Mouse (Mus musculus) liver, postnatal 0 days (tissue): ENCODE measurements around the gene Eya2. TPM values are rescaled to one million over a fixed set of nuclear protein-coding genes. Genes with fewer than 3 reads are reported as not detected.

Experiments
- ATAC-seq: fragments of 200-750 bp; cut with Nextera tagmentation; 2 replicates; pipeline ENCODE4 v1.8.0; 2017; ENCODE audit warnings: mild to moderate bottlenecking, moderate library complexity
- DNase-seq: peaks from one replicate; pipeline ENCODE4 v3.0.0-alpha.2; 2016
- H3K27ac ChIP-seq: fragments of 300-500 bp; sonication (generic); 2 replicates; pipeline ENCODE4 v1.5.1; 2014; ENCODE audit warnings: antibody characterized with exemption, moderate library complexity, mild to moderate bottlenecking, low read depth
- H3K27me3 ChIP-seq: fragments of 300-500 bp; sonication (generic); 2 replicates; pipeline ENCODE4 v1.6.1; 2014; ENCODE audit warnings: low read length, control low read depth, mixed read lengths; ENCODE audit not compliant: insufficient read depth
- H3K36me3 ChIP-seq: fragments of 300-500 bp; sonication (generic); replicated peaks from 2 replicates; pipeline ENCODE4 v1.6.1; 2014; ENCODE audit warnings: mild to moderate bottlenecking, control low read depth, low read length, moderate library complexity, mixed read lengths; ENCODE audit not compliant: insufficient read depth
- H3K4me1 ChIP-seq: fragments of 300-500 bp; sonication (generic); 2 replicates; pipeline ENCODE4 v1.6.1; 2014; ENCODE audit warnings: antibody characterized with exemption, mild to moderate bottlenecking, control low read depth; ENCODE audit not compliant: insufficient read depth
- H3K4me2 ChIP-seq: fragments of 300-500 bp; sonication (generic); 2 replicates; pipeline ENCODE4 v1.6.1; 2014; ENCODE audit warnings: low read depth, mild to moderate bottlenecking, low read length, moderate library complexity, mixed read lengths
- H3K4me3 ChIP-seq: fragments of 300-500 bp; sonication (generic); 2 replicates; pipeline ENCODE4 v1.5.1; 2014; ENCODE audit warnings: low read depth, low read length
- H3K9ac ChIP-seq: fragments of 300-500 bp; sonication (generic); replicated peaks from 2 replicates; pipeline ENCODE4 v1.6.1; 2014; ENCODE audit warnings: mild to moderate bottlenecking, moderate library complexity
- H3K9me3 ChIP-seq: fragments of 300-500 bp; sonication (generic); 2 replicates; pipeline ENCODE4 v1.6.1; 2016; ENCODE audit warnings: mild to moderate bottlenecking, control low read depth, low read length, mixed read lengths
- CTCF ChIP-seq: sonication (generic); IDR thresholded peaks from 2 replicates; pipeline ENCODE4 v1.5.1; 2016; ENCODE audit warnings: antibody characterized with exemption, low read depth
- EP300 ChIP-seq: IDR thresholded peaks from 2 replicates; pipeline ENCODE4 v1.6.1; 2016; ENCODE audit warnings: antibody characterized with exemption, low read depth, mild to moderate bottlenecking
- WGBS: fragments of 180-500 bp; shearing (Covaris S2); extraction: QIAGEN DNeasy Blood & Tissue Kit; methylation state at CpG from one replicate; pipeline ENCODE4 v1.1.7; 2014; ENCODE audit not compliant: insufficient replicate concordance; 5-methylcytosine and 5-hydroxymethylcytosine counted together
- polyA plus RNA-seq: library from polyadenylated mRNA; unstranded; fragments of >200 nt; fragmentation: Nextera tagmentation; extraction: Ambion mirVana; gene quantifications from 2 replicates; pipeline ENCODE4 v1.2.1, GENCODE M21; 2015

The Eya2 gene
- polyA plus RNA-seq, 1 experiment from 2014 or later: 0.20 TPM

- H3K27me3 ChIP-seq: peaks cover 45% of the 10 kb centered on the region
- 34% methylated on average over 5 of the region's 5 CpGs for WGBS
- no peak for ATAC-seq
Measured at GRCm38 (mm10) chr2:165598139-165598538, 3.3 kb downstream of the Eya2 start.

GRCm38 (mm10) chr2:165599566-165599965, 4.7 kb downstream of the Eya2 start:
- Histone ChIP-seq H3K36me3 (no peaks in the 10 kb centered on the region), H3K27me3 (peaks cover 34% of the 10 kb centered on the region), H3K4me3 (no peak overlapping the region), H3K4me1 (no peaks in the 10 kb centered on the region; the same call in 1 of the 2 replicates), H3K9ac (no peak overlapping the region), H3K27ac (no peak overlapping the region), H3K9me3 (no peaks in the 10 kb centered on the region), H3K4me2 (no peak overlapping the region)
- TF ChIP-seq CTCF: no peak
- no peak for TF ChIP-seq EP300
- 72% methylated on average over 13 of the region's 13 CpGs for WGBS
- DNase-seq (no peak), ATAC-seq (no peak)

More at GRCm38 (mm10) chr2:165598139-165598538, 3.3 kb downstream of the Eya2 start:
- no peak overlapping the region for H3K4me3 ChIP-seq
- no peak overlapping the region for H3K4me2 ChIP-seq
- H3K9ac ChIP-seq: no peak overlapping the region
- no peaks in the 10 kb centered on the region; the same call in 1 of the 2 replicates for H3K4me1 ChIP-seq
- H3K27ac ChIP-seq: no peak overlapping the region
- no peaks in the 10 kb centered on the region for H3K9me3 ChIP-seq
- TF ChIP-seq EP300: no peak
- TF ChIP-seq CTCF: no peak
- no peak for DNase-seq
- no peaks in the 10 kb centered on the region for H3K36me3 ChIP-seq

GRCm38 (mm10) chr2:165600926-165601325, 6.1 kb downstream of the Eya2 start:
- no peak overlapping the region for H3K4me3 ChIP-seq
- WGBS: 46% methylated on average over 13 of the region's 13 CpGs
- H3K9me3 ChIP-seq: no peaks in the 10 kb centered on the region
- H3K27me3 ChIP-seq: peaks cover 22% of the 10 kb centered on the region
- no peak overlapping the region for H3K27ac ChIP-seq
- DNase-seq (no peak), ATAC-seq (no peak)
- TF ChIP-seq EP300 (no peak), CTCF (no peak)
- no peak overlapping the region for H3K9ac ChIP-seq
- H3K36me3 ChIP-seq: no peaks in the 10 kb centered on the region
- no peaks in the 10 kb centered on the region for H3K4me1 ChIP-seq
- no peak overlapping the region for H3K4me2 ChIP-seq

GRCm38 (mm10) chr2:165601605-165602004, 6.8 kb downstream of the Eya2 start:
- no peaks in the 10 kb centered on the region for H3K36me3 ChIP-seq
- TF ChIP-seq CTCF (no peak), EP300 (no peak)
- WGBS: 44% methylated on average over 8 of the region's 8 CpGs
- ATAC-seq (no peak), DNase-seq (no peak)
- no peak overlapping the region for H3K27ac ChIP-seq
- no peaks in the 10 kb centered on the region for H3K9me3 ChIP-seq
- H3K27me3 ChIP-seq: peaks cover 15% of the 10 kb centered on the region
- no peak overlapping the region for H3K9ac ChIP-seq
- no peak overlapping the region for H3K4me2 ChIP-seq
- H3K4me1 ChIP-seq: no peaks in the 10 kb centered on the region
- H3K4me3 ChIP-seq: no peak overlapping the region

- Histone ChIP-seq H3K4me3 (no peak overlapping the region), H3K27me3 (0 out of 2 replicates have a peak, but pooled peaks cover 4% of the 10 kb centered on the region), H3K4me1 (no peaks in the 10 kb centered on the region), H3K9ac (no peak overlapping the region), H3K4me2 (no peak overlapping the region), H3K27ac (no peak overlapping the region), H3K9me3 (no peaks in the 10 kb centered on the region), H3K36me3 (no peaks in the 10 kb centered on the region)
- ATAC-seq (no peak), DNase-seq (no peak)
- TF ChIP-seq CTCF (no peak), EP300 (no peak)
- WGBS: 52% methylated on average over 8 of the region's 8 CpGs
Measured at GRCm38 (mm10) chr2:165603775-165604174, 8.9 kb downstream of the Eya2 start.

GRCm38 (mm10) chr2:165611551-165612253, 16.9 kb downstream of the Eya2 start:
- TF ChIP-seq CTCF (no peak), EP300 (no peak)
- H3K9me3 ChIP-seq: no peaks in the 10 kb centered on the region
- no peak overlapping the region for H3K27ac ChIP-seq
- no peak overlapping the region for H3K4me3 ChIP-seq
- WGBS: 68% methylated on average over 7 of the region's 7 CpGs
- no peak overlapping the region for H3K9ac ChIP-seq
- no peak for ATAC-seq
- DNase-seq: no peak
- no peak overlapping the region for H3K4me2 ChIP-seq
- H3K36me3 ChIP-seq: no peaks in the 10 kb centered on the region
- H3K4me1 ChIP-seq: no peaks in the 10 kb centered on the region
- H3K27me3 ChIP-seq: no peaks in the 10 kb centered on the region
